Mouse (Mus musculus) cerebellum, adult 2 months (tissue): ENCODE data around the gene Ndufs3. TPM values are rescaled to one million over a fixed set of nuclear protein-coding genes. Genes with fewer than 3 reads are reported as not detected.

Source experiments
- DNase-seq, 2 experiments: peaks; one replicate each; pipeline ENCODE4 v3.0.0; 2021
- H3K27ac ChIP-seq: fragments of 200-500 bp; 2 replicates; pipeline ENCODE4 v1.5.1; 2012; ENCODE audit warnings: low read length, control low read depth, inconsistent platforms; ENCODE audit not compliant: insufficient read depth
- H3K27me3 ChIP-seq: fragments of 200-500 bp; 2 replicates; pipeline ENCODE4 v1.6.1; 2012; ENCODE audit warnings: inconsistent platforms, mild to moderate bottlenecking, low read length, moderate library complexity; ENCODE audit not compliant: control insufficient read depth, insufficient read depth
- H3K4me1 ChIP-seq: fragments of 200-500 bp; 2 replicates; pipeline ENCODE4 v1.6.1; 2011; ENCODE audit warnings: low read length; ENCODE audit not compliant: control insufficient read depth, insufficient read depth
- H3K4me3 ChIP-seq: fragments of 200-500 bp; replicated peaks from 2 replicates; pipeline ENCODE3; 2011; ENCODE audit warnings: mild to moderate bottlenecking, low read depth, low read length, control low read depth; ENCODE audit not compliant: insufficient read depth
- CTCF ChIP-seq: fragments of 200-500 bp; IDR thresholded peaks from 2 replicates; pipeline ENCODE4 v1.5.1; 2011; ENCODE audit warnings: low read depth, mild to moderate bottlenecking, control low read depth, low read length, moderate library complexity, borderline replicate concordance; ENCODE audit not compliant: insufficient read depth
- POLR2A ChIP-seq: fragments of 200-500 bp; IDR thresholded peaks from 2 replicates; pipeline ENCODE4 v1.6.1; 2011; ENCODE audit warnings: low read length, control low read depth, borderline replicate concordance; ENCODE audit not compliant: insufficient read depth
- WGBS: fragments of 180-500 bp; shearing (Covaris S2); methylation state at CpG from one replicate; pipeline ENCODE4 v1.1.7; 2018; 5-methylcytosine and 5-hydroxymethylcytosine counted together
- polyA plus RNA-seq: library from polyadenylated mRNA; depleted of rRNA; stranded (reverse); fragments of >200 nt; gene quantifications from 2 replicates; pipeline ENCODE4 v1.2.3, GENCODE M21; 2012

Gene Ndufs3
- polyA plus RNA-seq, 1 experiment = 280 TPM

DNA sequence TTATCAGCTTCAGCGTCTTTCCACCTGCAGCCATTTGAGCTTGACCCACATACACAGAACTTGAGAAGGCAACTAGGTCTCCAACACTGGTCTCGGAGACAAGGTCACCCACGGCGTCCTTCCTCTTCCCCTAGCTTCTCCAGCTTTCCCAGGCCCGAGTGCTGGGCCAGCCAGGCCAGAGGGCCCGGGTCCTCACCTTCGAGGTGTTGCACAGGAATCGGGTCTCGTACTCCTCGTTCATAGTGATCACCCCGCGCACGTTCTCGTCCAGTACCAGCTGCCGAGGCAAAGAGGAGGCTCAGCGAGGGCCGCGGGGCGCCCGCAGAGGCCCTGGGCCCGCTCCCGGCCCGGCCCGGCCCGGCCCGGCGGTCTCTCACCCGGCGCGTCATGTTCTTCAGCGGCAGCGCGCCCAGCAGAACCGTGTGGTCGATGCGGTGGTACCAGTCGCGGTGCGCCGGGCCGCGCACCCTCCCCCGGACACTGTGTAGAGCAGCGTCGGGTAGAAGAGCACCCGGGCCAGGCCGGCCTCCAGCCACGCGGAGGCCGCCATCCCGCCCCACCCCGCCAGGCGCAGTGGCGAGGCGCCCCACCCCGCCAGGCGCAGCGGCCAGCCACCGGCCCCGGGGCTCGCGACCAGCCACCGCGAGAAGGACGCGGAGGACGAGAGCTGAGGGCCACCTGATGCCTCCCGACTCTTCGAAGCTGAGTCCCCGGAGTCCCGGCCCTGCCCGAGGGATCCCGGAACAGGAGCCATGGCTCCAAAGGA lies 12.8 kb upstream of the Ndufs3 start:
- DNase-seq = peak; percentile 76 to 83
- peaks cover 14% of the 10 kb centered on the region; the same call in 1 of the 2 replicates for H3K4me1 ChIP-seq
- H3K4me3 ChIP-seq = peak overlapping the region; percentile 95
- TF ChIP-seq POLR2A (no peak; the same call in 1 of the 2 replicates), CTCF (no peak)
- WGBS = under 1% methylated on average over 69 of the region's 73 CpGs
- no peaks in the 10 kb centered on the region for H3K27me3 ChIP-seq
- H3K27ac ChIP-seq = peak overlapping the region; percentile 98

- peak overlapping the region; percentile 95 for H3K4me3 ChIP-seq
- no peak for DNase-seq
- peak overlapping the region; percentile 98 for H3K27ac ChIP-seq
- no peaks in the 10 kb centered on the region for H3K27me3 ChIP-seq
- peaks cover 14% of the 10 kb centered on the region; the same call in 1 of the 2 replicates for H3K4me1 ChIP-seq
- WGBS = 14% methylated on average over 7 of the region's 7 CpGs
- TF ChIP-seq CTCF = no peak
- TF ChIP-seq POLR2A = no peak
These were observed 12.1 kb upstream of the Ndufs3 start for GRCm38 (mm10) chr2:90916560-90917232.

- Histone ChIP-seq H3K27me3 (no peaks in the 10 kb centered on the region), H3K4me3 (no peak overlapping the region), H3K27ac (no peak overlapping the region), H3K4me1 (peaks cover 14% of the 10 kb centered on the region; the same call in 1 of the 2 replicates)
- no peak for DNase-seq
- 58% methylated on average over 1 of the region's 1 CpGs for WGBS
- TF ChIP-seq POLR2A (no peak), CTCF (no peak)
These were observed 10.9 kb upstream of the Ndufs3 start for GRCm38 (mm10) chr2:90915516-90915915.

DNA sequence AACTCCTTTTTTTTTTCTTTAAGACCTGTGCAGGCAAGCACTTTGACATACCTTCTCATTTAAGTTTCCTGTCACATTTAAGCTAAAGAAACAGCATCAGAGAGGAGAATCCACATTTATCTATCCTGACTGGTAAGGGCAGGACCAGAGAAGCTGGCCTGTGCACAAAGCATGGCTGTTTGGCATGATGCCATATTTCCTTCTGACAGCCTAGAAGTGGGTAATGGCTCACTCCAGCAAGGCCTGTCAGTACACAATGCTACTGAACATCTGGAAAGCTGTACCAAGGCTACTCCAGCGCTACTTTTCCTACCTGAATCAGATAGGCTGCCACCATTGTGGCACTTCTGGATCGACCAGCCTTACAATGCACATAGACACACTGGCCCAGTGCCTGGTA lies 9.0 kb upstream of the Ndufs3 start:
- peaks cover 14% of the 10 kb centered on the region; the same call in 1 of the 2 replicates for H3K4me1 ChIP-seq
- H3K27ac ChIP-seq = no peak overlapping the region
- no peaks in the 10 kb centered on the region for H3K27me3 ChIP-seq
- 47% methylated on average over 2 of the region's 2 CpGs for WGBS
- DNase-seq = peak; percentile 46 to 54
- no peak overlapping the region for H3K4me3 ChIP-seq
- TF ChIP-seq POLR2A (no peak), CTCF (no peak)

- Histone ChIP-seq H3K4me1 (peaks cover 14% of the 10 kb centered on the region; the same call in 1 of the 2 replicates), H3K27ac (no peak overlapping the region), H3K27me3 (no peaks in the 10 kb centered on the region), H3K4me3 (no peak overlapping the region)
- TF ChIP-seq CTCF (no peak), POLR2A (no peak)
- no peak for DNase-seq
- 86% methylated on average over 1 of the region's 1 CpGs for WGBS
These were observed 7.0 kb upstream of the Ndufs3 start for GRCm38 (mm10) chr2:90911668-90912067.

- H3K4me3 ChIP-seq = no peak overlapping the region
- H3K27me3 ChIP-seq = no peaks in the 10 kb centered on the region
- H3K27ac ChIP-seq = no peak overlapping the region
- no peak for TF ChIP-seq POLR2A
- DNase-seq = no peak
- peaks cover 10% of the 10 kb centered on the region for H3K4me1 ChIP-seq
- 86% methylated on average over 1 of the region's 1 CpGs for WGBS
These were observed 6.2 kb upstream of the Ndufs3 start for GRCm38 (mm10) chr2:90910861-90911260.

- H3K27ac ChIP-seq = no peak overlapping the region
- no peak overlapping the region for H3K4me3 ChIP-seq
- no peaks in the 10 kb centered on the region for H3K27me3 ChIP-seq
- no peak for DNase-seq
- 96% methylated on average over 2 of the region's 2 CpGs for WGBS
- TF ChIP-seq CTCF (no peak), POLR2A (no peak)
- H3K4me1 ChIP-seq = peaks cover 8% of the 10 kb centered on the region
These were observed 2.1 kb upstream of the Ndufs3 start for GRCm38 (mm10) chr2:90906721-90907120.

- DNase-seq = no peak
- under 1% methylated on average over 21 of the region's 21 CpGs for WGBS
- H3K4me1 ChIP-seq = peaks cover 8% of the 10 kb centered on the region
- H3K4me3 ChIP-seq = peak overlapping the region; percentile 99
- no peaks in the 10 kb centered on the region for H3K27me3 ChIP-seq
- H3K27ac ChIP-seq = peak overlapping the region; percentile 97
- no peak for TF ChIP-seq POLR2A
- TF ChIP-seq CTCF = no peak
These were observed 213 bp upstream of the Ndufs3 start for GRCm38 (mm10) chr2:90904856-90905224.
